Mouse (Mus musculus): ENCODE data around the gene Ccl19. TPM values are rescaled to one million over a fixed set of nuclear protein-coding genes. Genes with fewer than 3 reads are reported as not detected.
"Not testable (repeated sequence)": the region's sequence is repeated elsewhere in the genome, so short reads cannot be mapped to it uniquely, and the experiment has no call there.

The Ccl19 gene
- polyA plus RNA-seq (2021): not detected

- in situ Hi-C loops (cut with MboI; ENCODE audit: low pct_unique_long_range_greater_than_20kb); DNase-seq (ENCODE audit: low read depth, low spot score); POLR2A ChIA-PET; H3K27me3 ChIP-seq; CTCF ChIA-PET; ATAC-seq: not testable (repeated sequence)
These were observed at the start of gene Ccl19 for GRCm38 (mm10) chr4:42756477-42756876. Ccl19 (minus strand) TSS chr4:42756577.

DNA sequence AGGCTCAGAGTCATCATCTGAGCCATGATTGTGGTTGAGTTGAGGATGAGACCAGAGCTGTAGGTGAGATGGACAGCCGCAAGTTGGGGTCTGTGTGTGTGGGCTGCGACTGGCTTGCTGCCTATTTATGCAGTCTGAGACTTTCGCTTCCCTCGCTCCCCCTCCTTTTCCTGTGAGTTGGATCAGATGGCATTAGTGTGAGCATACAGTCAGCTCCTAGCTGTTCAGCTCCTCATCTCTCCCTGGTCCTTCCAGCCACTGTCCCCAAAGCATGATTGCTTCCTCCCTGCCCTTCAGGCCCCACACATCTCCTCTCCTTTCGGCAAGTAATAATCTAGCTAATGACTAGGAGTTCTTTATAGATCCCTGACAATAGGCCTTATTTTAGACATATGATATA lies 17.5 kb upstream of the Ccl19 start, which contains the start of gene Ccl21a:
Ccl21a (minus strand) TSS at position 101 of the 400 bp plus-strand sequence.
- H3K27me3 ChIP-seq; in situ Hi-C loops (cut with MboI; ENCODE audit: low pct_unique_long_range_greater_than_20kb); ATAC-seq; POLR2A ChIA-PET; DNase-seq (ENCODE audit: low read depth, low spot score); CTCF ChIA-PET: not testable (repeated sequence)

DNA sequence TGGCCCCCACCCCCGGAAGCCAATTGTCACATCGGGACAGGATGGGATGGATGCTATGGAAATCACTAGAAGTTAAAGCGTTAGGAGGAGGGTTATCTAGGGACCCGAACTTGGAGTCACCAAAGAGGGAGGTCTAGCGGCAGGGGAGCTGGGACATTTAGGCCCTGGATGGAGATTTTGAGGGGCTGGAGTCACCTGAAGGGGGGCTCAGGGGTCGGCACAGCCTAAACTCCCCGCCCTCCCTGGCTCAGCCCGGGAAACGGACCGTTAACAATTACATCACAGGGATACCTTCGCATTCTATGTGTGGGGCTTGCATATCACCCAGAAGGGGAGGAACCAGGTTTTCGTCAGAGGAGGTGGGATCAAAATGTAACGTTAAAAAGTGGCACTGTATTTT lies 21.1 kb downstream of the Ccl19 start, which contains the start of gene 4930578G10Rik:
4930578G10Rik (plus strand) TSS at position 301 of the 400 bp plus-strand sequence.
- H3K27me3 ChIP-seq; CTCF ChIA-PET; in situ Hi-C loops (cut with MboI; ENCODE audit: low pct_unique_long_range_greater_than_20kb); POLR2A ChIA-PET; ATAC-seq; DNase-seq (ENCODE audit: low read depth, low spot score): not testable (repeated sequence)

Other genes starting within 250 kb of the Ccl19 start
- not detected for gene Fam205a2, start 228.4 kb downstream of the Ccl19 start, polyA plus RNA-seq (2021)
- not detected for gene Gm10591, start 144.4 kb downstream of the Ccl19 start, polyA plus RNA-seq (2021)
- gene Gm2564, start 126.9 kb downstream of the Ccl19 start, polyA plus RNA-seq (2021): not detected
- not detected for gene Ccl27b, start 101.3 kb downstream of the Ccl19 start, polyA plus RNA-seq (2021)
- gene Il11ra2, start 94.7 kb downstream of the Ccl19 start, polyA plus RNA-seq (2021): 2.6 TPM
- not detected for gene 4930578G10Rik, start 21.0 kb downstream of the Ccl19 start, polyA plus RNA-seq (2021)
- not detected for gene Ccl21a, start 17.4 kb upstream of the Ccl19 start, polyA plus RNA-seq (2021)
- gene Fam205a1, start 97.3 kb upstream of the Ccl19 start, polyA plus RNA-seq (2021): not detected
- gene Gm12394, start 100.2 kb upstream of the Ccl19 start, polyA plus RNA-seq (2021): not detected
- not detected for gene Fam205c, start 117.7 kb upstream of the Ccl19 start, polyA plus RNA-seq (2021)
- not detected for gene Phf24, start 160.1 kb upstream of the Ccl19 start, polyA plus RNA-seq (2021)
- gene Dnajb5, start 193.2 kb upstream of the Ccl19 start, polyA plus RNA-seq (2021): 8.5 TPM
- not detected for gene 1700022I11Rik, start 213.0 kb upstream of the Ccl19 start, polyA plus RNA-seq (2021)
- 283 TPM for gene Vcp, start 243.9 kb upstream of the Ccl19 start, polyA plus RNA-seq (2021)

Measured in Patski (cell line).